Mouse (Mus musculus) inflammation-experienced regulatory T-cells, adult 16 weeks (primary cell): ENCODE results near the gene Zbtb8b. TPM values are rescaled to one million over a fixed set of nuclear protein-coding genes. Genes with fewer than 3 reads are reported as not detected.

Experiments
- polyA plus RNA-seq: library from polyadenylated mRNA; unstranded; fragments of 100-300 nt; shearing (Covaris generic); gene quantifications from one replicate; pipeline ENCODE4 v1.2.1, GENCODE M21; 2017

Gene Zbtb8b
- polyA plus RNA-seq, result 0.20 TPM

DNA sequence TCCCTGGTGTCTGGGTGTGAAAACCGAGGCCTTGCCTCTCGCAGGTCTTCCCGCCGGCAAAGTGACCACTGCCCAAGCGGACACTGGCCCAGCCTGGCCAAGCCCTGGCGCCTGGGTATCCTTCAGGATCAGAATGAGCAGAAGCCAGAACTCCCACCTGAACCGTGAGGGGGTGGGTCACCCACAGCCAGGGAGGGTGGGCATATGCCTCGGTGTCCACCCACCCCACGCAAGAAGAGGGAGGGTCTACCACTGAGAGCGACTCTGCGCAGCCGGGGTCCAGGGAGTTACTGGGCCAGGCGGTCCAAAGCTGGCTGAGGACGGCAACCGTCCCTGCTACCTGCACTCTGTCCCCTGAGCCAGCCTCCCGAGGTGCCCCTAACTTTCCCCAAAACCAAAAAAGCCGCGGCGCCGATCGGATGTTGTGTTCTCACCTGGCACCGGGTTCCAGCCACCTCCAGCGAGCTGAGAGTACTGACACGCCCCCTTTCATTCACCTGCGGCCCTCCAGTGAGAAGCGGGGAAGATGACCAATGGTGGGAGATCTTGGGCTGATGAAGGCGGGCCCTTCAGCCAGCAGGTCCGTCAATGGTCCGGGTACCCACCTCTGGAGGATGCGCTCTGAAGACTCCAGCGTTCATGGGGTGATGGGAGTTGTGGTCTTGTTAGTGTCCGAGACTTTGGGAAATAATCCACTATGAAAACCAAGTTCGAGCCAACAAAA, at the start of gene Zbtb8b:
Gene Zbtb8b, minus strand, starts transcription at position 514 of the 724 bp plus-strand sequence.

GRCm38 (mm10) chr4:129461183-129461960, 20.7 kb upstream of the Zbtb8b start, which contains the start of gene Bsdc1:
Gene Bsdc1 (plus strand): TSS chr4:129461581.

GRCm38 (mm10) chr4:129377601-129378390, 62.9 kb downstream of the Zbtb8b start, which contains the start of gene Zbtb8a:
Gene Zbtb8a (minus strand): TSS chr4:129378116.

Other genes starting within 250 kb of the Zbtb8b start
- 0.35 TPM for gene C77080, start 179.4 kb downstream of the Zbtb8b start, polyA plus RNA-seq
- 0.24 TPM for gene Sync, start 153.2 kb downstream of the Zbtb8b start, polyA plus RNA-seq
- gene Rbbp4, start 105.5 kb downstream of the Zbtb8b start, polyA plus RNA-seq, result 395 TPM
- 79.4 TPM for gene Zbtb8os, start 105.2 kb downstream of the Zbtb8b start, polyA plus RNA-seq
- gene Zbtb8a, start 62.7 kb downstream of the Zbtb8b start, polyA plus RNA-seq, result 14.4 TPM
- 45.1 TPM for gene Bsdc1, start 20.7 kb upstream of the Zbtb8b start, polyA plus RNA-seq
- gene Tssk3, start 50.2 kb upstream of the Zbtb8b start, polyA plus RNA-seq, result not detected
- gene Fam229a, start 50.3 kb upstream of the Zbtb8b start, polyA plus RNA-seq, result not detected
- gene Marcksl1, start 72.7 kb upstream of the Zbtb8b start, polyA plus RNA-seq, result 13.5 TPM
- gene Hdac1, start 101.9 kb upstream of the Zbtb8b start, polyA plus RNA-seq, result 379 TPM
- 1,731 TPM for gene Lck, start 132.8 kb upstream of the Zbtb8b start, polyA plus RNA-seq
- 0.98 TPM for gene Fam167b, start 137.7 kb upstream of the Zbtb8b start, polyA plus RNA-seq
- 188 TPM for gene Eif3i, start 159.8 kb upstream of the Zbtb8b start, polyA plus RNA-seq
- gene Tmem234, start 159.8 kb upstream of the Zbtb8b start, polyA plus RNA-seq, result 244 TPM
- 9.3 TPM for gene Dcdc2b, start 173.4 kb upstream of the Zbtb8b start, polyA plus RNA-seq
- gene Iqcc, start 178.2 kb upstream of the Zbtb8b start, polyA plus RNA-seq, result 46.3 TPM
- 55.1 TPM for gene Ccdc28b, start 183.1 kb upstream of the Zbtb8b start, polyA plus RNA-seq
- 96.9 TPM for gene Txlna, start 200.2 kb upstream of the Zbtb8b start, polyA plus RNA-seq
- gene Kpna6, start 231.9 kb upstream of the Zbtb8b start, polyA plus RNA-seq, result 25.8 TPM